Mouse (Mus musculus) layer of hippocampus, postnatal 14 days (tissue): Measurements from ENCODE around the gene Rdh9. TPM values are rescaled to one million over a fixed set of nuclear protein-coding genes. Genes with fewer than 3 reads are reported as not detected.
"Not testable (repeated sequence)": the region's sequence is repeated elsewhere in the genome, so short reads cannot be mapped to it uniquely, and the experiment has no call there.

Experiments
- DNase-seq, 2 experiments: peaks; one replicate each; pipeline ENCODE4 v3.0.0; 2021 to 2022; ENCODE audit warnings: low spot score in 2 of 2, mixed read lengths in 1 of 2
- total RNA-seq, 2 experiments: library from RNA; stranded (reverse); gene quantifications; 2 replicates each; pipeline ENCODE4 v1.2.3; 2021

The Rdh9 gene
- total RNA-seq, 2 experiments from 2014 or later, result not detected

- DNase-seq, result no peak
These were observed 20.3 kb upstream of the Rdh9 start for GRCm38 (mm10) chr10:127755770-127756468.

- DNase-seq, result no peak
These were observed 16.7 kb upstream of the Rdh9 start, which contains the start of the genes Rdh1 and Rdh16f1 for GRCm38 (mm10) chr10:127759181-127760110. Rdh1 (plus strand) TSS chr10:127759721. Rdh16f1 (plus strand) TSS chr10:127759787.

DNA sequence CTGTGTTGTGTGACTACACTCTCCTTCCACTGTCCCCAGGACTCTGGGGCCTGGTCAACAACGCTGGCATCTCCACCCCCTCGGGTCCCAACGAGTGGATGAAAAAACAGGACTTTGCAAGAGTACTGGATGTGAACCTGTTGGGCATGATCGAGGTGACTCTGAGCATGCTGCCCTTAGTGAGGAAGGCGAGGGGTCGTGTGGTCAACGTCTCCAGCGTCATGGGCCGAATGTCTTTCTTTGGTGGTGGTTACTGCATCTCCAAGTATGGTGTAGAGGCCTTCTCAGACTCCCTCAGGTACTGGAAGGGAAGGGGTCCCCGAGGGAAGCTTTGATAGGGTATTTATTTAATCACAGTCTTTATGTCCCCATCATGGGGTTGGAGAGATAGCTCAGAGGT, 13.3 kb upstream of the Rdh9 start:
- not testable (repeated sequence) for DNase-seq

GRCm38 (mm10) chr10:127763914-127764680, 12.1 kb upstream of the Rdh9 start:
- DNase-seq, result no peak

DNA sequence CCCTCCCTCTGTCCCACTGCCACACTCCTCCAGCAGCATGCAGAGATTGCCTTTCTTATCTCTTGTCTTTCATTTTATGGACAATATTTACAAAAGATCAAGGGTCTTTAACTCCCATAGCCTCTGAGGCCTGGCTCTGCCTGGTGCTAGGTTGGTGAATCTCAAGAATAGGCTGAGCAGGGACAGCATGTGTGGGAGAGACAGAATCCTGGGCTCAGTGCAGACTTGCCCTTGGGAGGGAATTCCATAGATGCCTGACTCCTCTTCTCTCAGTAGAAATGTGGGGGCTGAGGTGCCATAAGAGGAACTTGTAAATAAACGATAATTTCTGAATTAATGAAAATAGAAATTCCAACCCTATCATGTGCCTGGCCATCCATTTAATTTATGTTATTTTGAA, 9.6 kb upstream of the Rdh9 start:
- DNase-seq, result no peak

DNA sequence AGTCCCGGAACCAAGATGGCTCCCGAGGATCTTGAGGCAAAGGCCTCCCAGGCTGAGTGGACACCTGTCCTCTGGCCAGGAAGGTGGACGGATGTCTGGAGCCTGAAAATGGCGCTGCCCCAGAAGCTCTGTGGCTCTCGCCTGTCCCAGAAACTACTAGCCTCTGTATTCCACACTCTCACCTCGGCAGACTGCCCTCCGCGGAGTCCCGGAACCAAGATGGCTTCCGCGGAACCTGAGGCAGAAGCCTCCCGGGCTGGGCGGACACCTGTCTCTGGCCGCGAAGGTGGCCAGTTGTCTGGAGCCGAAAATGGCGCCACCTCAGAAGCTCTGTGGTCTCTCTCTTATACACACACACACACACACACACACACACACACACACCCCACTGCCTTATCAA, 6.1 kb downstream of the Rdh9 start:
- not testable (repeated sequence) for DNase-seq

DNA sequence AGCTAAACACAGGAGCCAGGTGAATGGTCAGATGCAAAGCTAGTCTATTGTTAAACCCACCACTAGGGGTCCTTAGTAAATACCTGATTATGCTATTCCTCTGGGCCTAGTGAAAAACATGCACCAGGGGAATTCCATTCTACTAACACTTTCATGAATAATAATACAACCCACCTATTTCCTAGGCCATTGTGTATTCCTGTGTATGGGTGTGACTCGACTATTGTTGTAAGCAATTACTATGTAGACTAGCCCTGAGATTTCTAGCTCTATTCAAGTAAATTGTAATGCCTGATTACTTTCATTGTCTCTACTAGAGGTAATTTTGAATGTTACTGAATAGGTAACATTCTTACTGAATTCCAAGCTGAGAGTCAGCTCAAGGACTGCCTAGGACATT, 9.2 kb downstream of the Rdh9 start:
- DNase-seq, result not testable (repeated sequence)

DNA sequence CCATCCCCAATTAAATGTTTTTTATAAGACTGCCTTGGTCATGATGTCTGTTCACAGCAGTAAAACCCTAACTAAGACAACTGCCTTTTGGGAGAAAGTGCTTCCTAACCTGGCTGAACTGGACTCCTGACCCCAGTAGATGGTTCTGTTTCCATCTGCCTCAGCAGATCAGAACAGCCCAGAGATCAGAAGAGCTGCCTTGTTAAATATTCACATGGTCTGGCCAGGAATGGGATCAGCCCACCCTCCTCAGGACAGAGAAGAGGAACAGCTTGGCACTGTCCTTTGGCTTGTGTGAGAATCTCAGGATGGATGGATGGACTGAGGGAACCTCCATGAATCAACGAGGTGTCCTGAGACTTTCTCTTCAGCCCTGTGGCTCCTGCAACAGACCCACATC, 23.1 kb downstream of the Rdh9 start:
- DNase-seq, result no peak

DNA sequence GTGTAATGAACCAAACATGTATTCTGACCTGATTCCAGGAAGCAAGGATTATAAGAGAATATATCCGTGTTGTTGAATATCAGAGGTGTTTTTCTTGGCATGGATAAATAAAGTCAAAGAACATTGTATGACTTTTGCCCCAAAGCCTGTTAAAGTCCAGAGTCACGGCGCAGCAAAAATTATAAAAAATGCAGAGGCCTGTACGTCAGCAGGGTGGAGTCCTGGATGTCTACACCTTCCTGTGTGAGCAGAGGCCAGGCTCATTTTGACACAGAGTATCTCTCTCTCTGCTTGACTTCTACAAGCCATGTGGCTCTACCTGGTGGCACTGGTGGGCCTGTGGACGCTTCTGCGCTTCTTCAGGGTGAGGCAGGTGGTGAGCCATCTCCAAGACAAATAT, 24.7 kb downstream of the Rdh9 start, which contains the start of gene Rdh16:
Gene Rdh16, plus strand, starts transcription at position 262 of the 400 bp plus-strand sequence.
- DNase-seq, result no peak

GRCm38 (mm10) chr10:127801612-127802011, 25.4 kb downstream of the Rdh9 start:
- DNase-seq, result no peak

DNA sequence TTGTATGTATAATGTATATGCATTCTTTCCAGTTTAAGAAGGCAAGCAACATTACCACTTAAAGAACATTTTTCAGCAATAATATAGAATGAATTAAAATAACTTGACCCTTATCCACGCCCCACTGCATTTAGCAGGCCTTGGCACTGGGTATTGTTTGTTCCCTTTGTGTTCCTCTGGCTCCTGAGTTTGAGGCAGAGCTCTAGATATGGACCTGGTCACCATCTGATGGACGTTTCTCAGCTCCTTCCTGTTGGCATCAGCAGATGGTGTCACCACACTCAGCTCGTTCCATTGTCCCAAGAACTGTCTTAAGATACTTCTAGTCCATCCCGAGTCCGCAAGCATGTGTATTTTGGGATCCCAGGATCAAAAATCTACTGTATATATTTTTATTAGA, 26.1 kb downstream of the Rdh9 start:
- DNase-seq, result no peak

DNA sequence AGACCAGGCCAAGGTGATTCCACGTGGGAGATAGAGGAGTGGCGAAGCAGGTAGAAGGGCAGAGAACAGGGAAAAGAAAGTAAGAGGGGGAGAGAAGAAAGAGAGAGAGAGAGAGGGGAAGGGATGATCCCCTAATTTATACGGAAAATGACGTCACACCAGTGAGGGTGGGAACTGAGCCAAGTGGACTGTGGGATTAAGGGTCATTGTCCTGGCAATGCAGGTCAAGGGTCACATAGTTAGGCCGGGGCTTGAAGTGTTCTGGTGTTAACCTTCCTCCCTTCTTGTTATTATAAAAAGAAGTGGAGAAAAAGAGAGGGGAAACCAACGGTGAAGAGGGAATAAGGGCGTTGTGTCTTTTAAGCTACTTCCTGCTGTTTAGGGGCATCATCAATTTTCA, 28.2 kb downstream of the Rdh9 start:
- no peak for DNase-seq

GRCm38 (mm10) chr10:127815888-127816287, 39.7 kb downstream of the Rdh9 start:
- DNase-seq, result no peak

DNA sequence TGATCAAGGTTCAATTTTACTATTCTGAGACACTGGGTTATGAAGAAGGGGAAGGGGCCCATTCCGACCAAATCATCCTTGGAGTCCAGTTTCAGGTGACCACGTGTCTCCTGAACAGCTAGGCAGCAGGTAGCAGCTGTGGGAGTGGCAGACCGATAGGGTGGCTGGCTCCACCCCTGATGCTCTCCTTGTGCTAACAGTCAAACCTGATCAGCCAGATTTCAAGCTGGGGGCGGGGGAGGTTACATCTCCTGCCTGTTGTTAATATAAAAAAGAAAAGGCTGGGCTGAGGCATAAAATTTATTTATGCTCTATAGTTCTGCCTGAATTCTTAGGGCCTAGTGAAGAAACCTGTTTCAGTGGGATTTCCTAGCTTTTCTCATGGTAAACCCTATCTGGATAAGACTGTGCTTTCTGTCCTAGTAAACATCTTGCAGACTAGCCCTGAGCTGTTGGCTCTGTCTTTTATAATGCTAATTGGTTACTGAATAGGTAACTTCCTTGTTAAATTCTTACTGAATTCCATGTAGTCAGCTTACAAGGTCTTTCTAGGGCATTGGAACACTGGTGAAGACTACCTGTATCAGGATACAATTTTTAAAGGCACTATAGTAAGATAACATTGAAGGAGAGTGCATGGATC, 41.2 kb downstream of the Rdh9 start:
- DNase-seq, result not testable (repeated sequence)

- not testable (repeated sequence) for DNase-seq
These were observed 45.6 kb downstream of the Rdh9 start for GRCm38 (mm10) chr10:127821806-127822205.

DNA sequence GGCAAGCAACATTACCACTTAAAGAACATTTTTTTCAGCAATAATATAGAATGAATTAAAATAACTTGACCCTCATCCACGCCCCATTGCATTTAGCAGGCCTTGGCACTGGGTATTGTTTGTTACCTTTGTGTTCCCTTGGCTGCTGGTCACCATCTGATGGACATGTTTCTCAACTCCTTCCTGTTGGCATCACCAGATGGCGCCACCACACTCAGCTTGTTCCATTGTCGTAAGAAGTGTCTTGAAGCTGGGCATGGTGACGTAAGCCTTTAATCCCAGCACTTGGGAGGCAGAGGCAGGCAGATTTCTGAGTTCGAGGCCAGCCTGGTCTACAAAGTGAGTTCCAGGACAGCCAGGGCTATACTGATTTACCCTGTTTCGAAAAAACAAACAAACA, 49.2 kb downstream of the Rdh9 start:
- peak in 1 of 2 experiments; percentile 3 for DNase-seq

- DNase-seq, result no peak
These were observed 52.9 kb downstream of the Rdh9 start for GRCm38 (mm10) chr10:127829121-127829520.

DNA sequence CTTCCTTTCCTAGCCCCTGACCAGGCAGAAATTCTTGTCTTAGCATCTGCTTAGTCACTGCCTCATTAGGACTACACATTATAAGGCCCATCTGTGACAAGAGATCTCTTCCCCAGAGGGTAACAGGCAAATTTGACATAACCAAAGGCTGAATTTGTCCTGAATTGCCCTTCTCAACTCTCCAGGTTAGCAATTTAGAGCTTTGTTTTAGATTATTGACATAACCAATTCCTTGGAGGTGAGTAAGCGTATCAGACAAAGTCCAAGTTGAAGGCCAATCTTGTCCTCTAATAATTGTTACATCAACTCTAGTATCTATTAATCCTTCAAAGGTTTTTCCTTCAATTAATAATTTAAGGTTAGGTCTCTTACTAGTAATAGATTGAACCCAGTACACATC, 58.0 kb downstream of the Rdh9 start:
- DNase-seq, result not testable (repeated sequence)

DNA sequence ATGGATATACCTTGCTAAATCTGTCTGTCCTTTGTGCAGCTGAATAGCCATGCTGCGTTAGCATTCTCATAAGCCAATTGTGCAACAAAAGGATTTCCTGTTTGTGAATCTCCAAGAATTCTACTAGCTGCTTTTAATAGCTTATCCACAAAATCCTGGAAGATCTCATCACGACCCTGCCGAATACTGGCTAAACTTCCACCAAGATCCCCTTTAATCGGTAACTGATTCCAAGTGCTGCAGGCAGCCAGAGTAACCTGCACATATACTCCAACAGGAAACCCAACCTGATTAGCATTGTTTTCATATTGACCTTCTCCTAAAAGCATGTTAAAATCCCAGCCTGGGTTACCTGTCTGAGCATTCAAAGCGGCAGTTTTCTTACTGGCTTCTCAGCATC, 59.1 kb downstream of the Rdh9 start:
- DNase-seq, result no peak

- DNase-seq, result not testable (repeated sequence)
These were observed 61.6 kb downstream of the Rdh9 start for GRCm38 (mm10) chr10:127837793-127838192.

GRCm38 (mm10) chr10:127838539-127838938, 62.4 kb downstream of the Rdh9 start:
- no peak for DNase-seq
